Mouse (Mus musculus) CH12.LX (cell line): ENCODE measurements around the gene Itgb2.

Experiments
- CTCF ChIP-seq, 2 experiments: IDR thresholded peaks in 1 of 2; conservative IDR thresholded peaks in 1 of 2; 2 replicates each; pipeline ENCODE4 v1.5.1; 2011 to 2012; ENCODE audit warnings: low read depth in 2 of 2, low read length in 2 of 2, improper control_type of control experiment in 1 of 2, inconsistent platforms in 1 of 2, mild to moderate bottlenecking in 1 of 2, moderate library complexity in 1 of 2
- EP300 ChIP-seq: IDR thresholded peaks from 2 replicates; pipeline ENCODE4 v1.6.1; 2011; ENCODE audit warnings: low read length, improper control_type of control experiment
- PAX5 ChIP-seq: IDR thresholded peaks from 2 replicates; pipeline ENCODE4 v1.6.1; 2012; ENCODE audit warnings: low read length, inconsistent platforms, mixed read lengths

GRCm38 (mm10) chr10:77515385-77516348 lies 14.4 kb upstream of the Itgb2 start, which contains the start of gene Fam207a:
- TF ChIP-seq EP300, result no peak
- no peak for TF ChIP-seq CTCF (conservative IDR thresholded peaks at IDR 0.05 in 1 of 2, IDR thresholded peaks at IDR 0.05 in 1 of 2; ENCODE audit: low read depth in 2 of 2, low read length in 2 of 2)
- TF ChIP-seq PAX5, result no peak
